In genomic region chr7:4866631-4867180, GRCm38 (mm10) we compare ENCODE assay signal across 8 mouse cellular contexts. TPM values are rescaled to one million over a fixed set of nuclear protein-coding genes. Genes with fewer than 3 reads are reported as not detected.
DNase-seq lines count a peak whose midpoint lies in the region; ATAC-seq and TF ChIP-seq lines count a peak whose summit lies in the region.

No protein-coding gene starts in this region.

- peak overlapping the region; percentile 75 for H3K4me3 ChIP-seq in heart, adult 2 months
- H3K4me3 ChIP-seq in forebrain, embryonic 14.5 days (ENCODE audit: low read depth, low read length), result peak overlapping the region; percentile 52
- peak overlapping the region; percentile 83 for H3K4me3 ChIP-seq in macrophage (ENCODE audit: inconsistent target)

- no peak for TF ChIP-seq EP300 in heart, adult 2 months (IDR thresholded peaks at IDR 0.05; ENCODE audit: insufficient read depth, low read depth, low read length)

- H3K27ac ChIP-seq in heart, adult 2 months, result peak overlapping the region; percentile 97
- no peak overlapping the region; the same call in 1 of the 2 replicates for H3K27ac ChIP-seq in forebrain, embryonic 14.5 days (ENCODE audit: low read depth, low read length)
- H3K27ac ChIP-seq in macrophage, result peak overlapping the region; percentile 82

- peaks cover 10% of the 10 kb centered on the region for H3K4me1 ChIP-seq in heart, adult 2 months (ENCODE audit: control insufficient read depth, insufficient read depth, low read length)
- peaks cover 6% of the 10 kb centered on the region; the same call in 1 of the 2 replicates for H3K4me1 ChIP-seq in forebrain, embryonic 14.5 days (ENCODE audit: control insufficient read depth, insufficient read depth, low read length)

- no peak for TF ChIP-seq POLR2A in heart, adult 2 months (IDR thresholded peaks at IDR 0.05; ENCODE audit: insufficient read depth, low read depth, low read length)

- no peaks in the 10 kb centered on the region for H3K36me3 ChIP-seq in heart, adult 2 months (ENCODE audit: control insufficient read depth, insufficient read depth, low read length)
- no peaks in the 10 kb centered on the region for H3K36me3 ChIP-seq in forebrain, embryonic 14.5 days (ENCODE audit: control insufficient read depth, insufficient read depth, low read length)
- H3K36me3 ChIP-seq in macrophage (ENCODE audit: inconsistent target), result no peaks in the 10 kb centered on the region

- no peak for TF ChIP-seq CTCF in heart, adult 2 months (IDR thresholded peaks at IDR 0.05)

- H3K27me3 ChIP-seq in heart, adult 2 months (ENCODE audit: control insufficient read depth, insufficient read depth, low read length), result no peaks in the 10 kb centered on the region
- H3K27me3 ChIP-seq in forebrain, embryonic 14.5 days (replicated peaks; ENCODE audit: control insufficient read depth, insufficient read depth, low read length), result no peaks in the 10 kb centered on the region

- WGBS in heart, adult 2 months, result 32% methylated on average over 10 of the region's 10 CpGs
- WGBS in forebrain, embryonic 14.5 days, result 22% methylated on average over 10 of the region's 10 CpGs
- WGBS in macrophage (ENCODE audit: missing documents), result 18% methylated on average over 10 of the region's 10 CpGs

- peak overlapping the region; percentile 74 for H3K9ac ChIP-seq in heart, adult 2 months (ENCODE audit: low read depth, low read length)
- peak overlapping the region; percentile 69 for H3K9ac ChIP-seq in forebrain, embryonic 14.5 days (ENCODE audit: low read length)

- intact Hi-C loops in heart, adult 2 months (cut with DNase I), result loop anchor here (5.0 kb wide), 3 partner anchors 51 to 186 kb away; partner anchors contain the start of genes Ube2s, Zfp580 and Zfp628
- intact Hi-C loops in heart, postnatal 10 days (cut with DNase I), result loop anchor here (2.0 kb wide), 1 partner anchor 72 kb away; no protein-coding TSS in a partner anchor

- peak overlapping the region; percentile 60 for H3K4me2 ChIP-seq in forebrain, embryonic 14.5 days (ENCODE audit: low read length)

- no peaks in the 10 kb centered on the region for H3K9me3 ChIP-seq in forebrain, embryonic 14.5 days (replicated peaks; ENCODE audit: control insufficient read depth, low read length)

- no peaks in the 10 kb centered on the region for H3K79me2 ChIP-seq in heart, adult 2 months (replicated peaks; ENCODE audit: control insufficient read depth, insufficient read depth, low read length)
- H3K79me2 ChIP-seq in macrophage (ENCODE audit: inconsistent target), result no peaks in the 10 kb centered on the region

- peak; percentile 4 for ATAC-seq in CD4-positive, CD25-positive, alpha-beta regulatory T cell, adult 4 months
- ATAC-seq in forebrain, embryonic 14.5 days, result no peak
- no peak for ATAC-seq in inflammation-experienced regulatory T-cells, adult 6 months

- no peak for DNase-seq in heart, adult 2 months
- no peak for DNase-seq in heart, postnatal 10 days
- no peak for DNase-seq in forebrain, embryonic 14.5 days (ENCODE audit: low spot score)
- DNase-seq in layer of hippocampus, adult 9-10 months (ENCODE audit: low spot score), result no peak
- DNase-seq in cerebellum, adult 18-20 months, result no peak

RNA-seq across cellular contexts. Expression of gene Isoc2b, which starts 3.4 kb away (rescaled TPM):
- total RNA-seq in heart, adult 2 months (2021), result 1 to 10 TPM; 3.5 to 3.8 TPM
- polyA plus RNA-seq in heart, adult 2 months (2012; rRNA removed), result 10.0 and 10.3 TPM in 2 replicates
- total RNA-seq in heart, postnatal 10 days (2021), result 1 to 10 TPM; 3.6 to 4.7 TPM
- 10 to 100 TPM; 29.1 to 47.3 TPM for polyA plus RNA-seq in CD4-positive, CD25-positive, alpha-beta regulatory T cell, adult 4 months (2017; shearing (Covaris generic))
- 3.3 and 4.3 TPM in 2 replicates for polyA plus RNA-seq in forebrain, embryonic 14.5 days (2014; fragmentation: Nextera tagmentation; extraction: Ambion mirVana)
- 1 to 10 TPM in 15 of 26 experiments, under 1 TPM in 1, not detected in 10; 1.00 to 9.7 (median 3.5) TPM for total RNA-seq in macrophage (2018; cell fraction: chromatin; rRNA removed)
- 10 to 100 TPM in 21 of 26 experiments, 1 to 10 TPM in 5; 6.3 to 18.9 (median 11.2) TPM for total RNA-seq in macrophage (2018; cell fraction: cytosol; rRNA removed)
- total RNA-seq in macrophage (2018; cell fraction: nucleus; rRNA removed), result 10 to 100 TPM in 1 of 26 experiments, 1 to 10 TPM in 25; 2.0 to 14.2 (median 4.3) TPM
- polyA plus RNA-seq in macrophage (2018), result 6.2 to 11.2 TPM (median 10.2 TPM) in 3 replicates
- polyA plus RNA-seq in inflammation-experienced regulatory T-cells, adult 6 months (2017; shearing (Covaris generic)), result 10 to 100 TPM; 26.6 to 36.5 (median 34.4) TPM

RNA-seq across cellular contexts. Expression of gene Isoc2a, which starts 10.2 kb away (rescaled TPM):
- total RNA-seq in heart, adult 2 months (2021), result 10 to 100 TPM; 48.9 to 55.5 TPM
- polyA plus RNA-seq in heart, adult 2 months (2012; rRNA removed), result 29.3 and 30.6 TPM in 2 replicates
- 10 to 100 TPM; 15.8 to 16.3 TPM for total RNA-seq in heart, postnatal 10 days (2021)
- polyA plus RNA-seq in CD4-positive, CD25-positive, alpha-beta regulatory T cell, adult 4 months (2017; shearing (Covaris generic)), result under 1 TPM; 0.35 to 0.47 TPM
- polyA plus RNA-seq in forebrain, embryonic 14.5 days (2014; fragmentation: Nextera tagmentation; extraction: Ambion mirVana), result 0.53 and 0.59 TPM in 2 replicates
- total RNA-seq in macrophage (2018; cell fraction: chromatin; rRNA removed), result 1 to 10 TPM; 2.1 to 8.6 (median 3.8) TPM
- total RNA-seq in macrophage (2018; cell fraction: cytosol; rRNA removed), result 10 to 100 TPM in 19 of 26 experiments, 1 to 10 TPM in 7; 8.5 to 16.6 (median 11.6) TPM
- 1 to 10 TPM; 2.6 to 6.7 (median 4.8) TPM for total RNA-seq in macrophage (2018; cell fraction: nucleus; rRNA removed)
- 9.6 to 13.3 TPM (median 13.0 TPM) in 3 replicates for polyA plus RNA-seq in macrophage (2018)
- under 1 TPM; 0.58 to 0.92 (median 0.70) TPM for polyA plus RNA-seq in inflammation-experienced regulatory T-cells, adult 6 months (2017; shearing (Covaris generic))

RNA-seq across cellular contexts. Expression of gene Shisa7, which starts 22.2 kb away (rescaled TPM):
- total RNA-seq in heart, adult 2 months (2021), result under 1 TPM in 1 of 2 experiments, not detected in 1; 0.07 TPM
- 0.09 and 0.12 TPM in 2 replicates for polyA plus RNA-seq in heart, adult 2 months (2012; rRNA removed)
- under 1 TPM in 1 of 2 experiments, not detected in 1; 0.15 TPM for total RNA-seq in heart, postnatal 10 days (2021)
- polyA plus RNA-seq in CD4-positive, CD25-positive, alpha-beta regulatory T cell, adult 4 months (2017; shearing (Covaris generic)), result under 1 TPM in 1 of 2 experiments, not detected in 1; 0.11 TPM
- 5.8 and 7.7 TPM in 2 replicates for polyA plus RNA-seq in forebrain, embryonic 14.5 days (2014; fragmentation: Nextera tagmentation; extraction: Ambion mirVana)
- not detected for total RNA-seq in macrophage (2018; cell fraction: chromatin; rRNA removed)
- not detected for total RNA-seq in macrophage (2018; cell fraction: cytosol; rRNA removed)
- not detected for total RNA-seq in macrophage (2018; cell fraction: nucleus; rRNA removed)
- not detected in 3 replicates for polyA plus RNA-seq in macrophage (2018)
- polyA plus RNA-seq in inflammation-experienced regulatory T-cells, adult 6 months (2017; shearing (Covaris generic)), result not detected

RNA-seq across cellular contexts. Expression of gene Gm36210, which starts 39.6 kb away (rescaled TPM):
- under 1 TPM in 1 of 2 experiments, not detected in 1; 0.18 TPM for total RNA-seq in heart, adult 2 months (2021)
- 0.20 and 0.29 TPM in 2 replicates for polyA plus RNA-seq in heart, adult 2 months (2012; rRNA removed)
- total RNA-seq in heart, postnatal 10 days (2021), result not detected
- polyA plus RNA-seq in CD4-positive, CD25-positive, alpha-beta regulatory T cell, adult 4 months (2017; shearing (Covaris generic)), result not detected
- 0.33 and 0.44 TPM in 2 replicates for polyA plus RNA-seq in forebrain, embryonic 14.5 days (2014; fragmentation: Nextera tagmentation; extraction: Ambion mirVana)
- not detected for total RNA-seq in macrophage (2018; cell fraction: chromatin; rRNA removed)
- total RNA-seq in macrophage (2018; cell fraction: cytosol; rRNA removed), result not detected
- not detected for total RNA-seq in macrophage (2018; cell fraction: nucleus; rRNA removed)
- not detected in 3 replicates for polyA plus RNA-seq in macrophage (2018)
- polyA plus RNA-seq in inflammation-experienced regulatory T-cells, adult 6 months (2017; shearing (Covaris generic)), result not detected

RNA-seq across cellular contexts. Expression of gene Zfp628, which starts 48.3 kb away (rescaled TPM):
- 1 to 10 TPM; 6.8 to 9.4 TPM for total RNA-seq in heart, adult 2 months (2021)
- polyA plus RNA-seq in heart, adult 2 months (2012; rRNA removed), result 6.1 and 7.5 TPM in 2 replicates
- 10 to 100 TPM; 11.8 to 13.8 TPM for total RNA-seq in heart, postnatal 10 days (2021)
- 1 to 10 TPM in 1 of 2 experiments, under 1 TPM in 1; 0.99 to 1.5 TPM for polyA plus RNA-seq in CD4-positive, CD25-positive, alpha-beta regulatory T cell, adult 4 months (2017; shearing (Covaris generic))
- 3.6 and 3.8 TPM in 2 replicates for polyA plus RNA-seq in forebrain, embryonic 14.5 days (2014; fragmentation: Nextera tagmentation; extraction: Ambion mirVana)
- 10 to 100 TPM in 9 of 26 experiments, 1 to 10 TPM in 17; 4.8 to 12.2 (median 8.9) TPM for total RNA-seq in macrophage (2018; cell fraction: chromatin; rRNA removed)
- total RNA-seq in macrophage (2018; cell fraction: cytosol; rRNA removed), result 1 to 10 TPM; 5.0 to 8.7 (median 6.9) TPM
- total RNA-seq in macrophage (2018; cell fraction: nucleus; rRNA removed), result 10 to 100 TPM in 8 of 26 experiments, 1 to 10 TPM in 18; 5.9 to 11.3 (median 9.1) TPM
- 3.1 to 5.6 TPM (median 4.4 TPM) in 3 replicates for polyA plus RNA-seq in macrophage (2018)
- polyA plus RNA-seq in inflammation-experienced regulatory T-cells, adult 6 months (2017; shearing (Covaris generic)), result 1 to 10 TPM in 2 of 3 experiments, under 1 TPM in 1; 0.93 to 1.8 (median 1.6) TPM
